ENCODE assay signal across 13 mouse cellular contexts in the genomic region with DNA sequence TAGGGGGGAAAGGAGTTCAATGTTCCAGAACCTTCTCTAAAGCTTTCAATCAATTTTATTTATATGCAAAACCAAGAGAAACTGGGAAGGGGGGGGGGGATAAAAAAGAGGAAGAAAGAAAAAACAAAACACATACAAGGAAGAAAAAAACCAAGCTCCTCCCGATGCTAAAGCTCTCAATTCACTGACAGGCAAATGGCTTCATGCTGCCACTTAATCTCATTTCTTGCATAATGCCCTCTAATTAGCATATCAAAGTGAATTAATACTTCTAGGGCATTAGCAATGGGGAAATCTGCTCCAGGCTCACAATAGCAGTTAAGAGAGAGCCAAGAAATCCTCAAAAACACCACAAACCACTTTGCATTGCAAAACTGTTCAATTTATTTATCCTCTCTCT. TPM values are rescaled to one million over a fixed set of nuclear protein-coding genes. Genes with fewer than 3 reads are reported as not detected.
DNase-seq lines count a peak whose midpoint lies in the region; ATAC-seq lines count a peak whose summit lies in the region.
"Had no signal": no experiment of that assay in that cellular context is flagged by ENCODE, and none has a peak within 500 bp of the region (broad histone marks: within the 10 kb centered on the region; RNA-seq: fewer than 3 reads in every experiment).

No protein-coding gene starts in this region.

- no peak overlapping the region for H3K4me3 ChIP-seq in lung, embryonic 16.5 days (ENCODE audit: low read length)
- no peak overlapping the region for H3K4me3 ChIP-seq in forebrain, embryonic 15.5 days

- H3K4me2 ChIP-seq in lung, embryonic 16.5 days (ENCODE audit: low read depth, low read length), result no peak overlapping the region
- 0 out of 2 replicates have a peak overlapping the region, but pooled peaks have one; percentile 9 for H3K4me2 ChIP-seq in forebrain, embryonic 15.5 days (replicated peaks)

- no peaks in the 10 kb centered on the region for H3K27me3 ChIP-seq in lung, embryonic 16.5 days (ENCODE audit: control insufficient read depth, insufficient read depth, low read depth, low read length)
- peaks cover 9% of the 10 kb centered on the region for H3K27me3 ChIP-seq in forebrain, embryonic 15.5 days

- no peak overlapping the region for H3K9ac ChIP-seq in lung, embryonic 16.5 days (ENCODE audit: low read length)
- H3K9ac ChIP-seq in forebrain, embryonic 15.5 days (replicated peaks), result no peak overlapping the region
- H3K9ac ChIP-seq: liver, embryonic 14.5 days had no signal

- peak; percentile 51; the same call in 1 of the 2 replicates for ATAC-seq in lung, embryonic 16.5 days (ENCODE audit: low read depth)
- ATAC-seq in forebrain, embryonic 15.5 days (replicated peaks), result peak; percentile 80
- ATAC-seq: intestine, postnatal 0 days had no signal

- H3K27ac ChIP-seq in lung, embryonic 16.5 days (ENCODE audit: low read length), result no peak overlapping the region
- 0 out of 2 replicates have a peak overlapping the region, but pooled peaks have one; percentile 18 for H3K27ac ChIP-seq in forebrain, embryonic 15.5 days (replicated peaks)
- H3K27ac ChIP-seq: liver, embryonic 14.5 days had no signal

- H3K4me1 ChIP-seq in lung, embryonic 16.5 days (replicated peaks; ENCODE audit: control insufficient read depth, insufficient read depth, low read length), result peaks cover 20% of the 10 kb centered on the region
- H3K4me1 ChIP-seq in forebrain, embryonic 15.5 days, result peaks cover 38% of the 10 kb centered on the region

- 17% methylated on average over 1 of the region's 1 CpGs for WGBS in lung, embryonic 16.5 days
- WGBS in forebrain, embryonic 15.5 days, result 8% methylated on average over 1 of the region's 1 CpGs

- no peaks in the 10 kb centered on the region for H3K36me3 ChIP-seq in lung, embryonic 16.5 days (ENCODE audit: control insufficient read depth, insufficient read depth, low read length)
- H3K36me3 ChIP-seq in forebrain, embryonic 15.5 days, result no peaks in the 10 kb centered on the region

- no peaks in the 10 kb centered on the region for H3K9me3 ChIP-seq in lung, embryonic 16.5 days (ENCODE audit: control insufficient read depth, low read length)
- no peaks in the 10 kb centered on the region for H3K9me3 ChIP-seq in forebrain, embryonic 15.5 days

- DNase-seq in lung, postnatal 4 days, result no peak
- DNase-seq in mesoderm, embryonic 11.5 days (ENCODE audit: low read depth, low spot score), result peak; percentile 22
- DNase-seq in retina, postnatal 1 day, result peak; percentile 74
- no peak for DNase-seq in heart, postnatal 10 days
- no peak for DNase-seq in T-cell, adult 2 months (ENCODE audit: low spot score)
- DNase-seq in layer of hippocampus, adult 11-12 months (ENCODE audit: low spot score), result no peak
- DNase-seq: adrenal gland, postnatal 10 days; gastrocnemius, postnatal 10 days; left cerebral cortex, postnatal 4 days had no signal

- intact Hi-C loops in heart, postnatal 10 days (cut with DNase I), result loop anchor here (5.0 kb wide), 1 partner anchor 159 kb away; no protein-coding TSS in a partner anchor

RNA-seq across cellular contexts. Expression of gene Pbx3, which starts 9.3 kb away (rescaled TPM):
- polyA plus RNA-seq in lung, embryonic 16.5 days (2015; fragmentation: Nextera tagmentation; extraction: Ambion mirVana), result 24.2 and 25.1 TPM in 2 replicates
- polyA plus RNA-seq in forebrain, embryonic 15.5 days (2015; fragmentation: Nextera tagmentation; extraction: Ambion mirVana), result 51.2 TPM in 2 replicates
- 10 to 100 TPM; 16.2 to 17.2 TPM for total RNA-seq in heart, postnatal 10 days (2021)

RNA-seq across cellular contexts. Expression of gene Mapkap1, which starts 42.9 kb away (rescaled TPM):
- 70.6 and 74.6 TPM in 2 replicates for polyA plus RNA-seq in lung, embryonic 16.5 days (2015; fragmentation: Nextera tagmentation; extraction: Ambion mirVana)
- 107 and 110 TPM in 2 replicates for polyA plus RNA-seq in forebrain, embryonic 15.5 days (2015; fragmentation: Nextera tagmentation; extraction: Ambion mirVana)
- 10 to 100 TPM; 70.8 to 76.9 TPM for total RNA-seq in heart, postnatal 10 days (2021)

Comparison
In these comparisons a context has a peak if more than half of its experiments do, and no peak if none do; other contexts are left out.
1. DNase-seq: peak in mesoderm, embryonic 11.5 days (single experiment) and retina, postnatal 1 day (single experiment); none in lung, postnatal 4 days (0 of 2), heart, postnatal 10 days (0 of 2), T-cell, adult 2 months (single experiment) and layer of hippocampus, adult 11-12 months (single experiment).